Mouse (Mus musculus): ENCODE results near the gene Rpl18a. TPM values are rescaled to one million over a fixed set of nuclear protein-coding genes. Genes with fewer than 3 reads are reported as not detected.
A peak's percentile ranks its signal among the peaks of the same experiment; 100 is the strongest.

Rpl18a gene
- polyA plus RNA-seq, 1 experiment, result 3,092 TPM

GRCm38 (mm10) chr8:70878178-70878577 is 19.0 kb downstream of the Rpl18a start:
- DNase-seq (ENCODE audit: low read depth), result no peak
- TF ChIP-seq POLR2A (IDR thresholded peaks at IDR 0.05; ENCODE audit: borderline replicate concordance, extremely low read depth, insufficient read depth, insufficient read length, poor library complexity, severe bottlenecking) (no peak), CTCF (IDR thresholded peaks at IDR 0.05; ENCODE audit: borderline replicate concordance, extremely low read depth, insufficient read depth, insufficient read length) (no peak)

DNA sequence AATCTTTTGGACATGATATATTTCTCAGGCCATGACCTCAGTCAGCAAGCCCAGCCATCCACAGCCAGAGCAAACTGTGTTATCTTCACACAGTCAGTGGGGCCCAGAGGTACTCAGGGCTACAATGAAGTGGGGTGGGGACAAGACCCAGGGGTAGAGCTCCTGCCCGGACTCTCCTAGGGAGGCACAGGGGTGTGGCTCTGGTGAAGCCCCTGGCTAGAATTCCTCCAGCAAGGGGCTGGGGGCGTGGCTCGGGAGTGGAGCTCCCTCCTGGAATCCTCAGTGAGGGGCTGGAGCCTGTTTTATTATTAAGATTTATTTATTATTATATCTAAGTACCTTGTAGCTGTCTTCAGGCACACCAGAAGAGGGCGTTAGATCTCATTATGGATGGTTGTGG is 20.8 kb downstream of the Rpl18a start:
- TF ChIP-seq POLR2A (IDR thresholded peaks at IDR 0.05; ENCODE audit: borderline replicate concordance, extremely low read depth, insufficient read depth, insufficient read length, poor library complexity, severe bottlenecking) (no peak), CTCF (IDR thresholded peaks at IDR 0.05; ENCODE audit: borderline replicate concordance, extremely low read depth, insufficient read depth, insufficient read length) (no peak)
- no peak for DNase-seq (ENCODE audit: low read depth)

DNA sequence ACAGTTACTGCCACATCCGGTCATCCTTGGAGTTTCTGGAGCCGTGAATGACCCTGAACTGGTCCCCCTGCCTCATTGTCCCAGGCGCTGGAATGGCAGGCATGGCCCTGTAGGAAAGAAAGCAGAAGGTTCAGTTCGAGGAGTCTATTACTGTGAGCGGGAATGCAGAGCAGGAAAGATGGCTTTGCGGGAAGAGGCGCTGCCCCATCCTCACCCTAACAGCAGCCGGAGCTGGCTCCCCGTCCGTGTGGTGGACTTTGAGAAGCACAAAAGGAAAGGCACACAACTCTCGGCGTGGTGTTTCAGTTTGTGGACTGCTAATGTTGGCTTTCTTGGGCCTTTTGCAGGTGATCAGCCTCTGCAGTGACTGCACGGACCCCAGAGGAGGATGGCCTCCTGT is 22.8 kb downstream of the Rpl18a start:
- no peak for DNase-seq (ENCODE audit: low read depth)
- TF ChIP-seq POLR2A (IDR thresholded peaks at IDR 0.05; ENCODE audit: borderline replicate concordance, extremely low read depth, insufficient read depth, insufficient read length, poor library complexity, severe bottlenecking), result no peak
- no peak for TF ChIP-seq CTCF (IDR thresholded peaks at IDR 0.05; ENCODE audit: borderline replicate concordance, extremely low read depth, insufficient read depth, insufficient read length)

GRCm38 (mm10) chr8:70873364-70873985 is 23.7 kb downstream of the Rpl18a start, which contains the start of gene Ccdc124:
TSS of gene Ccdc124 (minus strand) at chr8:70873935.
- peak; percentile 87 for TF ChIP-seq POLR2A (IDR thresholded peaks at IDR 0.05; ENCODE audit: borderline replicate concordance, extremely low read depth, insufficient read depth, insufficient read length, poor library complexity, severe bottlenecking)
- TF ChIP-seq CTCF (IDR thresholded peaks at IDR 0.05; ENCODE audit: borderline replicate concordance, extremely low read depth, insufficient read depth, insufficient read length), result peak; percentile 93
- DNase-seq (ENCODE audit: low read depth), result peak; percentile 97

GRCm38 (mm10) chr8:70872643-70873363 is 24.4 kb downstream of the Rpl18a start:
- TF ChIP-seq POLR2A (IDR thresholded peaks at IDR 0.05; ENCODE audit: borderline replicate concordance, extremely low read depth, insufficient read depth, insufficient read length, poor library complexity, severe bottlenecking) (no peak), CTCF (IDR thresholded peaks at IDR 0.05; ENCODE audit: borderline replicate concordance, extremely low read depth, insufficient read depth, insufficient read length) (no peak)
- DNase-seq (ENCODE audit: low read depth), result no peak

DNA sequence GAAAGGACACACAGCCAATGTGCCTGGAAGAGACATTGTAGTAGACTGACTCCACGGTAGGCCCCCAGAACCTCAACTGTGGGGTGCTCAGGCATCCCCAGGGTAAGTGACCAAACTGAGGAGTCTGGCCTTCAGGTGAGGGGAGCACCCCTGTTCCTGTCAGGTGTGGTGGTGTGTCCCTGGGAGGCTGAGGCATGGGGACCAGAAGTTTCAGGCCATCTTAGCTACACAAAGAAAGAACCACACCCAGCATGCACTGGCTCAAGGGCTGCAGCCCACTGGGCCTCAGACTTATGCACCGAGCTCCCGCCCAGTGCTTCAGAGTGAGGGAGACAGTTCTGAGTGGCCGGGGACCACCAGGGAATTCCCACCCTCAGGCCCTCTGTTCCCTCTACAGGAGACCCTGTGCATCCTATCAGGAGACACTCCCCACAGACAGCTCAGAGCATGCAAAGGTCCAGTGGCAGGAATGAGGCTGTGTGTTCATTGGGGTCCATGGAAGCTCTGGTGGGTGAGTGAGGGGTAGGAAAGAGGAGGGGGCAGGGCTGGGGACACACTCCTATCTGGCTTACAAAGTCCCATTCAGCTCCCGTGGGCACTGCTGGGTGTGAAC is 25.9 kb downstream of the Rpl18a start:
- no peak for DNase-seq (ENCODE audit: low read depth)
- TF ChIP-seq CTCF (IDR thresholded peaks at IDR 0.05; ENCODE audit: borderline replicate concordance, extremely low read depth, insufficient read depth, insufficient read length) (no peak), POLR2A (IDR thresholded peaks at IDR 0.05; ENCODE audit: borderline replicate concordance, extremely low read depth, insufficient read depth, insufficient read length, poor library complexity, severe bottlenecking) (no peak)

DNA sequence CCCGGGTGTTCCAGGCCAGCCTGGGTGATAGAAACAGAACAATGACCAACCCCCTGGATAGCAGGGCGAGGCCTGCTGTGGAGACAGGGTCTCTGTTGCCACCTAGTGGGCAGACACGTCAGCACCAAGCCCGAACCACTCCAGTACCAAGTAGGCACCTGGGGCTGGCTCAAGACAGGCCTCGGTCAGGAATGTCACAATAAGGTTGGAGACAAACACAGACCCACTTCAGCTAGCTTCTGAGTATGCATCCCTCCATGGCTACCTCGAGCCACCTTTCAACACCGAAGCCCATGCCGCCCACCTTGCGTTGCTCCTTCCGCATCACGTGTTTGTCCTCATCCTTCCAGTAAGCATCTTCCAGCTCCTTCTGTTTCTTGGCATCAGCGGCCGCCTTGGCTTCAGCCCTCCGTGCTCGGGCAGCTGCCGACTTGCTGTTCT is 27.6 kb downstream of the Rpl18a start:
- peak; percentile 90 for DNase-seq (ENCODE audit: low read depth)
- TF ChIP-seq CTCF (IDR thresholded peaks at IDR 0.05; ENCODE audit: borderline replicate concordance, extremely low read depth, insufficient read depth, insufficient read length) (peak; percentile 90), POLR2A (IDR thresholded peaks at IDR 0.05; ENCODE audit: borderline replicate concordance, extremely low read depth, insufficient read depth, insufficient read length, poor library complexity, severe bottlenecking) (no peak)

DNA sequence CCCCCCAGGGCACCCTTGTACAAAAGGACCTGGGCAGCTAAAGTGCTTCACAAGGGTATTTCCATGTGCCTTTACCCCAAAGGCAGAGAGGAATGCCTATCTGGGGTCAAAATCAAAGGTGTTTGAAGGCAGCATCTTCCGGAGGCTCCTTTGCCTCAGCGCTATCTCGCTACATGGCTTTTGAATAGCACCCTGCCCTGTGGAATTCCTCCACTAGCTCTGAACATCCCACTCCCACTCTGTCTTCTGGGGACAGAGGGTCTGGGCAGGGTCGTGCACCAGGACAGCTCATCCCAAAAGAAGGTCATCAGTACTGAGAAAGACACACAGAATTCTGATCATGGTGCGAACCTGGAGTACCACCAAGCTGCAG is 28.0 kb downstream of the Rpl18a start:
- no peak for DNase-seq (ENCODE audit: low read depth)
- TF ChIP-seq CTCF (IDR thresholded peaks at IDR 0.05; ENCODE audit: borderline replicate concordance, extremely low read depth, insufficient read depth, insufficient read length) (no peak), POLR2A (IDR thresholded peaks at IDR 0.05; ENCODE audit: borderline replicate concordance, extremely low read depth, insufficient read depth, insufficient read length, poor library complexity, severe bottlenecking) (no peak)

GRCm38 (mm10) chr8:70868559-70869198 is 28.5 kb downstream of the Rpl18a start:
- TF ChIP-seq CTCF (IDR thresholded peaks at IDR 0.05; ENCODE audit: borderline replicate concordance, extremely low read depth, insufficient read depth, insufficient read length), result no peak
- TF ChIP-seq POLR2A (IDR thresholded peaks at IDR 0.05; ENCODE audit: borderline replicate concordance, extremely low read depth, insufficient read depth, insufficient read length, poor library complexity, severe bottlenecking), result no peak
- peak; percentile 53 for DNase-seq (ENCODE audit: low read depth)

DNA sequence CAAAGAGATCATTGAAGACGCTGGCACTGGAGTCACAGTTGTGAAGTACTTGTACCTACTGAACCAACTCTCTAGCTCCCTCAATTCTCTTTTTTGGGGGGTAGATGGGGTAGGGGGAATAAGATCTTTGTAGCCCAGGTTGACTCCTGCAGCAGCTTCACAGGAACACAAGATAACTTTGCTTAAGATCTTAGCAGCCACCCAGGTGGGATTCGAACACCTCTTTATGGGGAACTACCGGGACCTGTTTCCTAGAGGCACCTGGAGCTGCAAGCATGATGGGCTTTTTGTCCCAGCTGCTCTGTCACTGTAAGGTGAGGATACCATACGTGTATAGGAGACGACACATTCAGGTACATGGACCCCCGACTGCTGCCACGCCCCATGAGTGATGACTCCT is 30.6 kb downstream of the Rpl18a start:
- no peak for TF ChIP-seq CTCF (IDR thresholded peaks at IDR 0.05; ENCODE audit: borderline replicate concordance, extremely low read depth, insufficient read depth, insufficient read length)
- TF ChIP-seq POLR2A (IDR thresholded peaks at IDR 0.05; ENCODE audit: borderline replicate concordance, extremely low read depth, insufficient read depth, insufficient read length, poor library complexity, severe bottlenecking), result no peak
- no peak for DNase-seq (ENCODE audit: low read depth)

GRCm38 (mm10) chr8:70866001-70866520 is 31.2 kb downstream of the Rpl18a start:
- no peak for DNase-seq (ENCODE audit: low read depth)
- TF ChIP-seq POLR2A (IDR thresholded peaks at IDR 0.05; ENCODE audit: borderline replicate concordance, extremely low read depth, insufficient read depth, insufficient read length, poor library complexity, severe bottlenecking) (no peak), CTCF (IDR thresholded peaks at IDR 0.05; ENCODE audit: borderline replicate concordance, extremely low read depth, insufficient read depth, insufficient read length) (no peak)
